Mouse (Mus musculus) heart, embryonic 10.5 days (tissue): Measurements from ENCODE around the gene Sema5a. TPM values are rescaled to one million over a fixed set of nuclear protein-coding genes. Genes with fewer than 3 reads are reported as not detected.

ENCODE experiments used
- DNase-seq: peaks from one replicate; pipeline ENCODE4 v3.0.0-alpha.2; 2017; ENCODE audit warnings: low spot score
- H3K27ac ChIP-seq: fragments of 300-500 bp; sonication (generic); 2 replicates; pipeline ENCODE4 v1.5.1; 2016; ENCODE audit warnings: mild to moderate bottlenecking
- H3K27me3 ChIP-seq: fragments of 300-500 bp; sonication (generic); 2 replicates; pipeline ENCODE4 v1.6.1; 2016; ENCODE audit warnings: mild to moderate bottlenecking; ENCODE audit not compliant: poor library complexity, insufficient read depth, severe bottlenecking
- H3K36me3 ChIP-seq: fragments of 300-500 bp; sonication (generic); 2 replicates; pipeline ENCODE4 v1.6.1; 2016; ENCODE audit warnings: mild to moderate bottlenecking, moderate library complexity
- H3K4me1 ChIP-seq: fragments of 300-500 bp; sonication (generic); 2 replicates; pipeline ENCODE4 v1.6.1; 2016; ENCODE audit warnings: mild to moderate bottlenecking
- H3K4me3 ChIP-seq: fragments of 300-500 bp; sonication (generic); 2 replicates; pipeline ENCODE4 v1.5.1; 2016; ENCODE audit warnings: mild to moderate bottlenecking, moderate library complexity
- H3K9me3 ChIP-seq: fragments of 300-500 bp; sonication (generic); 2 replicates; pipeline ENCODE4 v1.6.1; 2016; ENCODE audit warnings: mild to moderate bottlenecking, moderate library complexity
- WGBS: fragments of 180-500 bp; shearing (Covaris S2); methylation state at CpG from one replicate; pipeline ENCODE4 v1.1.7; 2016; 5-methylcytosine and 5-hydroxymethylcytosine counted together
- polyA plus RNA-seq: library from polyadenylated mRNA; unstranded; fragments of >200 nt; fragmentation: Nextera tagmentation; extraction: Ambion mirVana; gene quantifications from 2 replicates; pipeline ENCODE4 v1.2.1, GENCODE M21; 2016

Gene Sema5a
- polyA plus RNA-seq, 1 experiment from 2014 or later = 6.9 TPM

DNA sequence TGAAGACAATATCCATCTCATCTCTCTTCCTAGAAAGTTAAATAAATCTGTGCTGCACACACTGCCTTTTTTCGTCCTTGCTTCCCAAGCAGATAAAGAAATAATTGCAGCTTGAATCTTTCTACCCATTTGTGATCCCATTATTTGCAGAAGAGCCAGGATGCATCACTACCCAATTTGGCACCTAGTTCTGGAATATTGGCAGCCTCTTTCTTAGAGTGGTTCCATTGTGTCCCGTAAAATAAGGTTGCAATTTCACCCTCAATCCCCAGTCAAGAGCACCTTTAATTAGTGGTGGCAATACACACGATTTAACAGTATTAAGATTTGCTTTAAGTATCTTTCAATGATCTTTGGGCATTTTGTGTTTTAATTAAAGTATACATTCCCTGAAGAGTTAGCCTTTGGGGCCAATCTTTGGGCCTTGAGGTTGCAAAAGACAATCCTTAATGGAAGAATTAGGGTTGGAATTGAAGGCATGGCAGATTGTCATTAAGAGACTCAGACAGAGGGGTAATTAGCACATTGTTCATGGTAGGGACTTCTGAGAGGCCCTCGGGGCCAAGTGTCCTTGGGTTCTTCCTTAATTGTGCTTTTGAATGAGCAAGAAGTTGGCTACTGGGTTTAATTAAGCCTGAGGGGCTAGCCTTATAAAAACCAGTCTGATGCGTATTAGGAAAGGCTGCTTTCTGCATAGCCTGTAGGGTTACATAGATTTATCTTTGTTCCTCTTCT, 14.9 kb downstream of the Sema5a start:
- H3K27me3 ChIP-seq = no peaks in the 10 kb centered on the region

DNA sequence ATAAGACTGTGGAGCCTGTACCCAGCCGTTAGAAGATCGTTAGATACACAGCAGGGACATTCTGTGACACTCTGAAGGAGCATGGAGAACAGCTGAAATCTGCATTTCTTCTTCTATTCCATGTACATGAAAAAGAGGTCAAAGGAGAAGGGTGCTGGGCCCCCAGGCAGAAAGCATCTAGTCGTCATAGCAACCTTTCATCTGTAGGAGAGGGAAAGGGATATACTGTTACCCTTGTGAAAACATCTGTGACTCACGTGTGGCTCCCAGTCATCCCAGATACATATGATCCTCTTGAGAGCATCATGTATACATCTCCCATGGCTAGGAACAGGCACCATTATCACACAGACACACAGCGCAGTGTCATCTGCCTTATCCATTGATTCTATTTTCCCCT, 16.3 kb downstream of the Sema5a start:
- WGBS = 69% methylated on average over 5 of the region's 5 CpGs
- Histone ChIP-seq H3K27me3 (no peaks in the 10 kb centered on the region), H3K4me3 (no peak overlapping the region), H3K4me1 (peaks cover 44% of the 10 kb centered on the region), H3K27ac (no peak overlapping the region), H3K9me3 (no peaks in the 10 kb centered on the region), H3K36me3 (no peaks in the 10 kb centered on the region)
- no peak for DNase-seq

More for the DNA sequence above, 14.9 kb downstream of the Sema5a start:
- no peak for DNase-seq
- Histone ChIP-seq H3K4me1 (peaks cover 31% of the 10 kb centered on the region), H3K36me3 (no peaks in the 10 kb centered on the region), H3K27ac (no peak overlapping the region), H3K9me3 (no peaks in the 10 kb centered on the region), H3K4me3 (no peak overlapping the region)
- WGBS = 82% methylated on average over 5 of the region's 5 CpGs

DNA sequence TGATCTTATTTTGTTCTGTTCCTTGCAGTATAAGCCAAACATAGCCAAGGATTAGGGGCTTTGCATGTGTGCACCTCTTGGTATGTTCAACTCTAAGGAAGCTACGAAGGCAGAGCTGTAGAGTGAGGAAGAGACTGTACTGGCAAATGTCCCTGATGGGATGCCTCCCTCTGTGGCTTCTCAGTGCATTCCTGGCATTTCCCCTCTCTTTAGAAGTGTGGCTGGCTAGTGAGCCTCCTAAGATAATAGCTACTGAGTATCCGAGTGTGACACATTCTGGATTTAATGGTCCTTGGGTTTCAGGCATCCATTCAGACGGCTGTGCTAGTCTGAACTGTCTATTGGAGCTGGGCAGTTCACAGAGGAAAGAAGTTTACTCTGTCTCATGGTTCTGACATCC, 19.0 kb downstream of the Sema5a start:
- WGBS = 25% methylated on average over 3 of the region's 3 CpGs
- H3K9me3 ChIP-seq = no peaks in the 10 kb centered on the region
- no peak overlapping the region for H3K27ac ChIP-seq
- peaks cover 46% of the 10 kb centered on the region for H3K4me1 ChIP-seq
- H3K4me3 ChIP-seq = no peak overlapping the region
- no peaks in the 10 kb centered on the region for H3K36me3 ChIP-seq
- no peak for DNase-seq
- no peaks in the 10 kb centered on the region for H3K27me3 ChIP-seq

DNA sequence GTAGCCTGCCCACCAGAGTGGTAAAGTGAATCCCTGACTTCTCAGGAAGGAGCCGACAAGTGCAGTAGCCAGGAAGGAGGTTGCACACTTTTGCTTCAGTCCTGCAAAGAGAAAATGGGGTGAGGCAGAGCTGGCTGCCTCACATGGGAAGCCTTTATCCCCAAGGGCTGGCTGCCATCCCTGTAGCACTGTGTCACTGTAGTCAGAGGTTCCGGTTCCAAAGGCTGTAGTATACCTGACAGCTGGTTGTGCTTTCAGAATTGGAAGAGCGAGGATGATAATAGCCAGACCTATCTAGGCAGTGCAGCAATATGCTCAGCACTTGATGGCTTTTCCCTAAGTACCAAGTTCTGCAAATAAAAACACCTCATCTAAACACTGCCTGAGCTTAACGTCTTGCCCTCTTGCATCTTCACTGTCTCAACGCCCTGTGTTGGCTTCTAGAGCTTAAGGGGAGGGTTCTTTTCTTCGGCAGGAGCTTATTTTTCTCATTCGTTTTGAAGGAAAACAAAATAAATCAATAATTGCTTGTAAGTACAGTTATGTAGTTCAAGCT, 20.3 kb downstream of the Sema5a start:
- Histone ChIP-seq H3K27ac (0 out of 2 replicates have a peak overlapping the region, but pooled peaks have one; percentile 36), H3K9me3 (no peaks in the 10 kb centered on the region), H3K4me3 (no peak overlapping the region), H3K27me3 (no peaks in the 10 kb centered on the region), H3K4me1 (peaks cover 46% of the 10 kb centered on the region), H3K36me3 (no peaks in the 10 kb centered on the region)
- no peak for DNase-seq
- WGBS = 71% methylated on average over 7 of the region's 7 CpGs

DNA sequence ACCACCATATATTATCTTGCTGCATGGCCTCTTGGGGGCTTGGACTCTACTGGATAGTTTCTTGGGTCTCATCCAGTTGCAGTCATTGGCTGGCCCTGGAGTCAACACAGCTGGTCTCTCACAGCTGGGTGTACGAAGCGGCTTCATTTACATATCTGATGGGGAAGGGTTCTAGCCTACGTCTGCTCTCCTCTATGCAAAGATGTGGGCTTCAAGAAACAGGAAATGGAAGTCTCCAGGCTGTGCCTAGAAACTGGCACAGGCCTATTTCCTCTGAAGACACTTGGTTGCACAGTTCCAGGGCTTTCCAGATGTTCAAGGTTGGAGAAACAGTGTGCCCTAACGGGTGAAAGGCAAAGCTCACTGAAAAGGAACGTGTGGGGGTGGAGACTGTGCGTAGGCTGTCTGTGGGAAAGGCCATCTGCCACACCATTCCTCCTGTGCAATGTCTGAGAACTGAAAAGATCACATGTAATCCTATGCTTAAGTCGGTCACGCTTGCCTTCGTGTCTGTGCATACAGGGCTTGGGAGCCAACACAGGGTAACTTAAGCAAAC, 20.8 kb downstream of the Sema5a start:
- H3K27ac ChIP-seq = peak overlapping the region; percentile 13; the same call in 1 of the 2 replicates
- H3K4me3 ChIP-seq = no peak overlapping the region
- DNase-seq = no peak
- H3K9me3 ChIP-seq = no peaks in the 10 kb centered on the region
- no peaks in the 10 kb centered on the region for H3K36me3 ChIP-seq
- H3K27me3 ChIP-seq = no peaks in the 10 kb centered on the region
- peaks cover 45% of the 10 kb centered on the region for H3K4me1 ChIP-seq
- WGBS = 68% methylated on average over 9 of the region's 9 CpGs

DNA sequence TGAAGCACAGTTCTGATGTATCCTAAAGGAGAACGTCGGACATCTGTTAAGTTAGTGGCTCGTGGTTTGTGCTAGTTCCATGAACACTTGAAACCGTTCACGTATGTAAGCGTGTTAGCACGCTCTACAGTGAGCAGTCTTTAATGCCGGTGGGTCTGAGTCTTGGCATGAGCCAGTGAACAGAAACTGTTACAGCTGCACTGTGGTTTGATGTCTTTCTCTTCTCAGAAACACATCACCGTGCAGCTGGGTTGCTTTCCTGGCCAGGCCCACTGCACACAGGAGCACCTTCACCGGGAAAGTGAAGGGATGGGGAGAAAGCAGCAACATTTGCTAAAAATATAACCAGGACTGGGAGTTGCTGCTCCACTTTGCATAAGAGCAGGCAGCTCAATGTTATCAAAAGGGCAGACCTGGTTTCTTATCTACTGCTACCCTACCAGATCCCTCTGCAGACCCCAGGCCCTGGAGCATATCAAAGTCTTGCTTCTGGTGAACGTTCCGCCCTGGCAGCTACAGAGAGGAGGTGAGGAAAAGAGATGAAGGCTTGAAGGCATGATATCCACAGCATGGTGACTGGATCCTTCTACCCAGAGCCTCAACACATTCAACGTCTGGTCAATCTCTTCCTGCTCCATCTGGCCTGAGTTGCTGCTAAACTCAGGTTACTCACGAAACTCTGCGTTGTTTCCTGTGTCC, 21.7 kb downstream of the Sema5a start:
- Histone ChIP-seq H3K4me1 (peaks cover 39% of the 10 kb centered on the region), H3K27me3 (no peaks in the 10 kb centered on the region), H3K27ac (peak overlapping the region; percentile 59), H3K4me3 (no peak overlapping the region), H3K36me3 (no peaks in the 10 kb centered on the region), H3K9me3 (no peaks in the 10 kb centered on the region)
- DNase-seq = peak; percentile 79
- WGBS = 47% methylated on average over 15 of the region's 15 CpGs

DNA sequence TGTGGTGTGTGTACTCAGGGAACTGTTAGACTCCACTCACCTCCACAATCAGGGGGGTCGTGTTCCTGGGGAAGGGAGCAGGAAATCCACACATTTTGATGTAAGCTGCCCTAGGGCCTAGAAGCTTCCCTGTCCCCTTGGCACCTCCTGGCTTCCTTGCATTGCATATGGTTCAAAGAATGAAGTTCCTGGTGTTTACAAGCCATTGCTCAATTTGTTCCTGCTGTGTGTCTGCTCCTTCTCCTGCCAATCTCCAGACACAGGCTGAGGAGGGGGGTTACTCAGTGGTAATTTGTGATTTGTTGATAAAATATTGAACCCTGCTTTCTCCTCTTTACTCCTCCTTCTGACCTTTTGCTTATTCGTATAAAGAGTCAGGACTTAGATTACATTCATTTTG, 25.5 kb downstream of the Sema5a start:
- Histone ChIP-seq H3K4me1 (peaks cover 24% of the 10 kb centered on the region), H3K27me3 (no peaks in the 10 kb centered on the region), H3K36me3 (no peaks in the 10 kb centered on the region), H3K9me3 (no peaks in the 10 kb centered on the region), H3K4me3 (no peak overlapping the region), H3K27ac (no peak overlapping the region)
- 55% methylated on average over 2 of the region's 2 CpGs for WGBS
- DNase-seq = no peak

DNA sequence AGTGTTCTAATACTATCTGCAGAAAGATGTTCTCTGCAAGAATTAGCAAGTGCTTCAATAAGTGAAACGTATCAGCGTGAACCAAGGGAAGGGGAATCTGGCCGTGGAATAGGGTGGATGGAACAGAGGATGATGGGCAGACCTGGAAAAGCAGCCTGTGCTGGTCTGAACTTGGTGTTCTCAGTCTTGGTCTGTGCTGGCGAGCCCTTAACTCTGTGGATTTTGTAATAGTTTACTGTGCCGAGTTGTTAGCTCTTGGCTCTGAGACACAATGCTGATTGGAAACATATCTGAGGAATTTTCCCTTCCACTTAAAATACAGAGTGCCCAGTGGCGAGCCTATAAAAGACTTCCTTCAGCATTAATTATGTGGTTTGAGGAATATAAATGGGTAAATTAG, 29.3 kb downstream of the Sema5a start:
- DNase-seq = no peak
- H3K27me3 ChIP-seq = no peaks in the 10 kb centered on the region
- H3K4me1 ChIP-seq = peaks cover 5% of the 10 kb centered on the region; the same call in 1 of the 2 replicates
- H3K4me3 ChIP-seq = no peak overlapping the region
- no peaks in the 10 kb centered on the region for H3K9me3 ChIP-seq
- H3K36me3 ChIP-seq = no peaks in the 10 kb centered on the region
- 83% methylated on average over 6 of the region's 6 CpGs for WGBS
- H3K27ac ChIP-seq = no peak overlapping the region

DNA sequence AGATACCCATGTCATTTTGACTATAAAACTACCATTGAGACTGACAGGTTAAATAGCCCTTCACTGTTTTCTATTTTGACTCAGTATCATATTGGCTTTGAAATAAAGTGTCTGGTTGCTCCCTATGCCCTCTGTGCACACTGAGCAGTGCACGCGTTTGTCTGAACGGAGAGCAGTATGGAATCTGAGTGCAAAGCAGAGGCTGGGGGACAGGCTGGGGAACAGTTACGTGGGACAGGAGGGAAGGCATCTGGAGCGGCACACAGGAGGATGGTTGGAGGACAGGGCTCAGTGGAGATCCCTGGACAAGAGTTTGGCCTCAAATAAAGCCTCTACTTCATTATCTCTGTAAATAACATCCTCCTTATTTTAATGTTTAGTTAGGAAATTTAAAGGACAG, 30.4 kb downstream of the Sema5a start:
- Histone ChIP-seq H3K36me3 (no peaks in the 10 kb centered on the region), H3K27me3 (no peaks in the 10 kb centered on the region), H3K4me3 (no peak overlapping the region), H3K27ac (no peak overlapping the region), H3K9me3 (no peaks in the 10 kb centered on the region), H3K4me1 (peaks cover 5% of the 10 kb centered on the region; the same call in 1 of the 2 replicates)
- DNase-seq = no peak
- WGBS = 70% methylated on average over 5 of the region's 5 CpGs

DNA sequence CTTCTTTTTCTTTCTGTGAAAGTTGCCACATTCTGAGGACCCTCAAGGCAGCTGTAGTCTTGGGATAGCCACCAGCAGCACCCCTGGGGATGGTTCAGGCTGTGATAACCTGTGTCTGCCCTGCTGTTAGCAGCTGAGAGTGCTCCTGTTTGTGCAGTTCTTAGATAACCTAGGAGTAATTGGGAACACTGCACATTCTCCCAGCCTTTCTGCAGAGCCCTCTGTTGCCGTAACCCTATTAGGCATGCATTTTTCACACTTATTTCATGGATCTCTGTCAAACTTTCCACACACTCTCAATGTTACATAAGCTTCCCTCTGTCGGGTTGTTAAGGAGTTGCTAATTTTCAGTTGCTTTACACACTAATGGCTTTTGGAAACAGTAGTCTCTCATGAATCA, 34.0 kb downstream of the Sema5a start:
- Histone ChIP-seq H3K27me3 (no peaks in the 10 kb centered on the region), H3K9me3 (no peaks in the 10 kb centered on the region), H3K27ac (no peak overlapping the region), H3K4me3 (no peak overlapping the region), H3K36me3 (no peaks in the 10 kb centered on the region), H3K4me1 (peaks cover 5% of the 10 kb centered on the region; the same call in 1 of the 2 replicates)
- WGBS = 46% methylated on average over 2 of the region's 2 CpGs
- DNase-seq = no peak

DNA sequence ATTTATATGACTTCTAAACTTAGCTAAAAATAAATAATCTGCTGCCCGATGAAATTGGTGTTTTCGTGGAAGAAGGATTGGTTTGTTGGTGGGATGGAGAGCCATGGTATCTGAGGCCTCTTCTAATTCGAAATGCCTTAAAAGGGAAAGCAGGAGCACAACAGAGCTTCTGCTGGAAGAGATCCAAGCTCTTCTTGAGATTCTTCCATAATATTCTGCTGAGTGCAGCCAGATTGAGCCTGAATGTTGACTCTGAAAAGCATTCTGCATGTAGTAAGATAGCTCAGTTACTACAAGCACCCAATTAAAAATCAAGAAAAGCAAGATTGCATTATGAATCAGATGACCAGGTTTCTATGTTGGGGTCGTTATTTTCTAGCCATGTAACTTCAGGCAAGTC, 36.8 kb downstream of the Sema5a start:
- Histone ChIP-seq H3K9me3 (no peaks in the 10 kb centered on the region), H3K27ac (no peak overlapping the region), H3K4me1 (peaks cover 5% of the 10 kb centered on the region; the same call in 1 of the 2 replicates), H3K36me3 (no peaks in the 10 kb centered on the region), H3K4me3 (no peak overlapping the region), H3K27me3 (no peaks in the 10 kb centered on the region)
- no peak for DNase-seq
- 83% methylated on average over 4 of the region's 4 CpGs for WGBS

DNA sequence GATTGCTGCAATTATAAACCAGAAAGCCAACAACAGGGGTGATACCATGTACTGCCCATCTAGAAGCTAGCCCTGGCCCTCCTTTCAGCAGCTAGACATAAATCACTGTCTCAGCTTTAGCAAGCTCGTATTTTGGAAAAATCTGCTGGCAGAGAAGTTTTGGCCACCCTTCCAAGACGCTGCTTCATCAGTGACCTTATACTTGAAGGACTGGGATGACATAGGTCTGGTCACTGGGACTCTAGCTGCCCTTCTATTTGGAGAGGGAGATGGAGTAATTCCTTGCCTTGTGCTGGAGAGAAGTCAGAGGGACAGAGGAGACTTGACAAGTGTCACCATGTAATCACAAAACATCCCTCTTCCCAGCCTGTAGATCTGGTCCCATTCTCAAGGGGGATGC, 40.1 kb downstream of the Sema5a start:
- H3K9me3 ChIP-seq = no peaks in the 10 kb centered on the region
- no peak overlapping the region for H3K27ac ChIP-seq
- H3K36me3 ChIP-seq = no peaks in the 10 kb centered on the region
- no peak for DNase-seq
- 72% methylated on average over 2 of the region's 2 CpGs for WGBS
- H3K4me1 ChIP-seq = peaks cover 13% of the 10 kb centered on the region; the same call in 1 of the 2 replicates
- H3K4me3 ChIP-seq = no peak overlapping the region
- no peaks in the 10 kb centered on the region for H3K27me3 ChIP-seq

DNA sequence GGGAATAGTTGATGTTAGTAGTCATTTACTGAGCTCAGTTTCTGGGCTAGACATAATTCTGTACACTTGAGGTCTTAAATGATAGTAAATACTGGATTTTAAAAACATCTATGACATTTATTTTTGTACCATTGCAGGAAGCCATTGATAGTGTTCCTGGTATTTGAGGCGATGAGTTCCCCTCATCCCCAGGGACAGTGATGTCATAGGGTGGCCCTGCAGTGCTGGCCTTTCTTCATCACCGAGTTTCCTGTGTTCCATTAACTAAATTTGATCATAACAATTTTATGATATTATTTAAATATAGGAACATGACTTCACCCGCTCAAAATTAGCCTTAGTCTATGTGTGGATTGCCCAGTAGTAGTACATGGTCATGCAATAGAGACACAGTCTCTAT, 41.7 kb downstream of the Sema5a start:
- Histone ChIP-seq H3K4me1 (peaks cover 13% of the 10 kb centered on the region; the same call in 1 of the 2 replicates), H3K9me3 (no peaks in the 10 kb centered on the region), H3K27me3 (no peaks in the 10 kb centered on the region), H3K4me3 (no peak overlapping the region), H3K36me3 (no peaks in the 10 kb centered on the region), H3K27ac (no peak overlapping the region)
- no peak for DNase-seq
- WGBS = 75% methylated on average over 3 of the region's 3 CpGs
